Mouse (Mus musculus): Measurements from ENCODE around the gene Gm10320.

Gm10320 gene

DNA sequence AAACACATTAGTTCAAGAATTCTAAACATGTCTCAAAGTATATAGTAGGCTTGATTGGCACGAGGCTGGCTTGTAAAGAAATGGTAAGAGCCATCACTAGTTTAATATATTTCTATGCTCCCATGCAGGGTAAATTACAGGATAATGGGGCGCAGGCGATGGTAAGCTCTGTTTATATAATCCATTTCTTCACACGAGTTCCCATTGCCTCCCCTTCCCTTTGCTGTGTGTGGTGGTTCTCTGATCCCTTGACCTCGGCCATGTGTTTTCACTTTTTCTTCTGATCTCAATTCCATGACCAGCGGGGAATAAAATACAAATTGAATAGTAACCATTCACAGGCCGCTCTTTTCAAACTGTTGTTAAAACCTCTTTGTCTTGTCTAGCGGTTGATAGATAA lies 11.8 kb upstream of the Gm10320 start:
- DNase-seq (ENCODE audit: low spot score in 2 of 2), result no peak

DNA sequence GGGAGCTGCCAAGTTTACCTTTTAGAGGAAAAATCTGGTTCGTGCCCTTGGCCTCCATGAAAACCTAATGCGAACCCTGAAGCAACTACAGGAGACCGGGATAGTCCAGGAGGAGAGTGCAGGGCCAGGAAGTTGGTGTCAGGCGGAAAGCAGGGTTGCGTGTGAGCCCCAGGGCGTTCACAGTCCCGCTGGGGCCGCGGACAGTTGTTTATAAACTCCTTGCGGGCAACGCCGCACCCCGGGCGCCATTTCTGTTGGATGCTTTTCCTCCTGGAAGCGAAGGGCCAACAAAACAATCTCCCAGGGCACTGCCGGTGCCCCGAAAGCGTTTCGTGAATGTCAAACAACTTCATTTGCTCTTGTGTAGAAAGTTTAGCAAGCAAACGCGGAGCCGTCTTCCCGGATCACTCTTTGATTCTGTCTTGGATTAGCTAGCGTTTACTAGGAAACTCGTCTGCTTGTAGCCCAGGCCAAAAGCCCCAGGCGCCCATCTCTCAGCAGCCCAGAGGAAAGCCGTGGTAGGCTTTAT lies 11.1 kb upstream of the Gm10320 start:
- no peak for DNase-seq (ENCODE audit: low spot score in 2 of 2)

DNA sequence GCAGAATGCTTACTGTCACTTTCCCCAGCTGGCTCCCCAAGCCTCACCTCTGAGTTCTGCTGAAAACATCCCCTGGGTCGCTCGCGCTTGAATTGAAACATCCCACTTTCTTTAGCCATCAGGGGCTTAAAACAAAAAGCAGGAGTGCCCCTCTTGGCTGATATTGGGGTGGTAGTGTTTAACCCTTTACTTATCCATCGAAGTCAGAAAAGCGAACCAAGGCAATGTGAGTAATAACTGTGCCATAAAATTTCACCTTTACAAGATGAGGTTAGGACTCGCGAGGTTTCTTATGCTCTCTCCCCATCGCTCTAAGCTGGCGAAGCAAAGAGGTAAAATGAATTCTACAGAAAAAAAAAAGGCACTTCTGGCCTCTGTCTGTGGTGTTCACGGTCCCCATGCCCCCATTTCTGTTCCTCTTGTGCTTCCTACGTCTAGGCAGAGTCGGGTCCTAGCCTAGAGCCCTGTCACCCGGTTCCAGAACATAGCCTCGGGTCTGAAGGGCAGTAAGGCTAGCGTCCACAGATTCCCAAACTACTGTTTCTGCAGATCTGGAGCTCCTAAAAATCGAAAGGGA lies 10.5 kb upstream of the Gm10320 start:
- no peak for DNase-seq (ENCODE audit: low spot score in 2 of 2)

DNA sequence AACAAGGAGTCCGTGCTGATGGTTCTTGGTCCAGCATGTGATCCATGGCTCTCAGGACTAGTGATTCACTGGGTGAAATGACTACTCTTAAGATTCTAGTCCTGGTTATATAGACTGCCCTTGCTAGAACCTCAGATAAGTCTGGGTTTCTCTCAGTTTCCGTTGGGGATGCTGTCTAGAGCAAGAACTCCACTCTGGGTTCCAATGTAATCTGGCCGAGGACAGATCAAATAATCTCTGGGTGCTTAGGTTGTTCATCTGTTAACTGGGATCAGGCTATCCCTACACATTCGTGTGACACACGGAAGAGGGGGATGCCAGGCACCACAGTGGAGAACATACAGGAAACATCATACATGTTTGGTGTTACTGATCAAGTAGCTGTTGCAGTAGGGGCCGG lies 9.5 kb upstream of the Gm10320 start:
- no peak for DNase-seq (ENCODE audit: low spot score in 2 of 2)

DNA sequence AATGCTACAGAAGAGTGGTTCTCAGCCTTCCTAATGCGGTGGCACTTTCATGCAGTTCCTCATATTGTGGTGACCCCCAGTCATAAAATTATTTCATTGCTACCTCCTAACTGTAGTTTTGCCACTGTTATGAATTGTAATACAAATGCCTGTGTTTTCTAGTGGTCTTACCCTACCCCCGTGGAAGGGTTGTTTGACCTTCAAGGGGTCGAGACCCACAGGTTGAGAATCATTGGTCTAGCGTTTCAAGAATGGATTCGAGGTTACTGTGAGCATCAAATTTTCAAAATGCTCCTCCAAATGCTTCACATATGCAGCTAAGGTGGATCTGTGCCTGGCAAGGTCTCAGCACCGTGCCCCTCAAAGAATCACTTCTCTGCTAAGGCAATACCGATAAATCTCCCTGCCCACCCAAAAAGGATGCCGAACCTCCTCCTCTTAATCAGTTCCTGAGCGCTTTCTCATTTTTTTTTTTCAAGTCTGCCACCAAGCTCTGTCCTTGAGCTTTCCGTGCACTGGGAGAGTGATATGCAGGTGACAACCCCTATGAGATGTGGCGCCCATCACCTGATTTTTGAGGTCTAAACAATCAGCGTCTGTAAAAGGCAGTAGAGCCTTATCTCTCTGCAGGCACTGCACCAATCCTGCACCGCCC lies 8.8 kb upstream of the Gm10320 start:
- no peak for DNase-seq (ENCODE audit: low spot score in 2 of 2)

DNA sequence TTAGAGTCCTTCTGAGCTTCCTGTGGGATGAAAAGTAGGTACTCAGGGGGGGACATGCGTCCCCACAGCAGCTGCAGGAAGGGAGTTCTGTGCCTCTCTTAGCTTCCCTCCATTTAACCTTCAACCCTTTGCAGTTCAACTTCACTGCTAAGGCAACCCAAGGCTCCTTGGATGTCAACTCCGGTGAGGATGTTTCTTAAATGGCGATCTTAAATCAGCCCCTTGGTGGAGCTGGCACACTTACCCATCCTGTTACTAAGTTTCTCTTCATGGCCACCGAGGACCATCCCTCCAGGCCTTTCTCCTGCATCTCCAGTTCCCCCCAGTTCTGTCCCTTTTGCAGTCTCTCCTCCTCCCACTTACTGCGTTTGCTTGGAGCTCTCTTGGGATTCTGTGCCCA lies 6.8 kb upstream of the Gm10320 start:
- DNase-seq (ENCODE audit: low spot score in 2 of 2), result no peak

DNA sequence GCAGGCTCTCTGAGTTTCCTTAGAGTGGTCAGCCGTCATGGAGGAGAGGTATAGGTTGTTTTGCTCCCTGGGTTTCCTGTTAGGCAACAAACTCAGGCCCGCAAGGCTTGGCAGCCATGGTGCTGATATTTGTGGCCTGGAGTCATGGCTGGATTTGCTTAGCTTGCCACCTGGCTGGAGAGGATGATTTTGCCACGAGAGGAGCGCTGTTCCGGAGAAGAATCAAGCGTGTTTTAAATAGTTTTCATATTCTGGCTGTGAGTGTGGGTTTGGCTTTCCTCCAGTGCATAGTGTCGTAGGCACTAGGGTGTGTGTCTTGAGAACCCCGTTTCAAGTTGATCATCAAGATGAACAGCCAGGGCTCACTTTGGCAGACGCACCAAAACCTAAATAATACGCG lies 6.3 kb upstream of the Gm10320 start:
- DNase-seq (ENCODE audit: low spot score in 2 of 2), result no peak

DNA sequence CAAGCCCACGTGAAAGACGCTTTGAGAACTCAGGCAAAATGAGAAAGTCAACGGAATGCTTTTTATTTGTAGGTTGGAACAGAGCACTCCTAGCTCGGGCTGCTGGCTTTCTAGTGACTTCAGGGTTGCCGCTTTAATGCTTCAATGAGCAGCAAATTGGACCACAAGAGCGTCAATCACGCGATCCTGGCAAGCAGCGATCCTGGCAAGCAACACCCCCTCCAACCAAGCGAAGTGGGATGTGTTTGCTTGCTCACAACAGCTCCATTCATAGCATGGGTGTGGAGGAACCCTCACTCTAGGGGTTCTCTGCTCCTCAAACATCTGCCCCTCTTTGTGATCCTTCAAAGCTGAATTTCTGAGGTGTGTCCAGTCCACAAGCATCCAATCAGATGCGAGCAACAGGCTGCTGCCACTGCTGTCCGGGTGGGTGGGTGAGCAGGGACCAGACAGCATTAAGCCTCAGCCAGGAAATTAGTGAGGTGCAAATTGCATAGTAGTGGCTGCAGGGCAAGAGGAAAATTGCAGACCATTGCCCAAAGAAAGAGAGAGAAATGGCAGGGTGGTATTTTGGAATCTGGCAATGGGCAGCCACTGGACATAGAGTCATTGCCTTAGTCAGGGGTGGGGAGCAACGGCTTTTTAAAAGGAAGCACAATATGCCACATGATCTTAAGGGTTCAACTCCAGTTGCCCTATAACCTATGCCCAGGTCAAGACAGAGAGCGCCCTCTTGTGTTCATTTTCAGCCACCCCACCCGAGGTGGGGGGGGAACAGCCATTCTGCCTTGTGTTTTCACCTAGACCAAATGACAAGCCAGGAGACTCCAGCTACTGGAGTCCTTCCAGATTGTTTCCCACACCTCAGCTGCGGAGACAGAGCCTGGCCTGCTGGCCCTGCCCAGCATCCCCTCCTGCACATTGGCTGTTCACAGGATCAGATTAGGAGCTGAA lies 5.4 kb upstream of the Gm10320 start:
- peak in 1 of 2 experiments; percentile 59 for DNase-seq (ENCODE audit: low spot score in 2 of 2)

DNA sequence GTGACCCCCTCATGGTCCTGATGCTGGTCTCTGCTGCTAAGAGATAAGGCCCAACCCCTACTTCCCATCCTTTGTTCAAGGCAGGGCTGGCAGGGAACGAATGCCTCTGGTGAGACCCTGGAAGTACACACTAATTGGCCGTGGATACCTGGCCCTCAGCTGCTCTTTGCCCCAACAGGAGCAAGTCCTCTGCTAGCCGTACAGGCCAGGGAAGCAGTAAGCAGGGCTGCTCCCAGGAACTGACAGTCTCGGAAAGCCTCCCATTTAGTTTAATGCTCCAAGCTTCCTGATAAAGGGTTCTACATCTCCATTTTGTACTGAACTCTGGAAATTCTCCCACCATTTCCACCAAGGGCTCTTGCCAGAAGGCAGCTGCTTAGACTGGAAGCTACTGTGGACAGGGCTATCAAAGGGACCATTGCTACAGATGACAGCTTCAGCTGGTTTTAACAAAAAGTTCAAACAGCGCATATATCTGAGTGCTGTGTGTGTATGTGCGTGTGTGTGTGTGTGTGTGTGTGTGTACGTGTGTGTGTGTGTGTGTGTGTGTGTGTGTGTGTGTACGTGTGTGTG lies 2.8 kb upstream of the Gm10320 start:
- DNase-seq (ENCODE audit: low spot score in 2 of 2), result no peak

DNA sequence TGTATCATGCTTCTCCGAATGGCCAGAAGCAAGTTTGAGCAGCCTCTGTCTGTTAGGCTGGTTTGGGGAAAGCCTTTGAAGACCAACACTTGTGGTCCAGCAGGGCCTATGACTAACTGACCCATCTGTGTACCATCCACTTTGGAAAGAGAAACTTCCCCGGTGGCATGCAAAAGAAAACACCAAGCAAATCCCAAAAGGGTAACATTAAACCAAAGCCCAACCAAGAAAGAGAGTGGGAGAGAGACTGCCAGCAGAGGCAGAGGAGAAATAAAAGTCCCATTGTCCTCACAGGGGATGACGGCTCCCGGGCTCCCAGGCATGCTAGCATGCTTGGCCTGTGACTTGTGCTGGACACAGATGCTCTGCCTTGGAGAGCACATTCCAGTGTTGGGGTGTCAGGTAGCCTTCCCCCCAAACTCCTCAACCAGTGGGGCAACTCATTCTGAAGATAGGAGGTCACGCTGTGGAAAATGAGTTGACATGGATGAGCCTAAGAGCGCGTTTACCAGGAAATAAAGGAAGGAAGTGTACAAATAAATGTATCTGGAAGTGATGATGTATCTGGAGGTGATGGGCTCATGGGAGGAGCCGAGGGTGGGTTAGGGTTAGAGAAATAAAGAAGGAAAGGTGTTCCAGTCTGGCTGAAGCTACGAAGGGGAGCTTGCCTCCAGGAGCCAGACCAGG lies 911 bp upstream of the Gm10320 start:
- no peak for DNase-seq (ENCODE audit: low spot score in 2 of 2)

DNA sequence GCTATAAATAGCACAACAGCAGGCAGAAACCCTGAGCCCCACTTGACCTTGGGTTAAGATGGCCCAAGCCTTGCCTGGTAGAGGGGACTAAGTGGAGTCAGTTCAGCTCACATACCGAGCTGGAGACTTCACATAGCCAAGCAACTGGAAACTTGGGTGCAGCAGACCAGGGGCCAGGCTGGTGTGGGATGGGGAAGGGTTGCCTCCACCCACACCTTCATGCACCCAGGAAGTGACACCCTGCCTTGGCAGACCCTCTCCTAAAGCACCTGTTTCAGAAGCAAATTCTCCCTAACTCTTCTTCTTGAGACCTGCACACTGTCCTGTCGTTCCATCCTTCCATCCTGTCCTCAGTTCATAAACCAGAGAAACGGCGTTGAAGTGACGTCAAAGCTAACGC lies 5.1 kb downstream of the Gm10320 start:
- no peak for DNase-seq (ENCODE audit: low spot score in 2 of 2)

DNA sequence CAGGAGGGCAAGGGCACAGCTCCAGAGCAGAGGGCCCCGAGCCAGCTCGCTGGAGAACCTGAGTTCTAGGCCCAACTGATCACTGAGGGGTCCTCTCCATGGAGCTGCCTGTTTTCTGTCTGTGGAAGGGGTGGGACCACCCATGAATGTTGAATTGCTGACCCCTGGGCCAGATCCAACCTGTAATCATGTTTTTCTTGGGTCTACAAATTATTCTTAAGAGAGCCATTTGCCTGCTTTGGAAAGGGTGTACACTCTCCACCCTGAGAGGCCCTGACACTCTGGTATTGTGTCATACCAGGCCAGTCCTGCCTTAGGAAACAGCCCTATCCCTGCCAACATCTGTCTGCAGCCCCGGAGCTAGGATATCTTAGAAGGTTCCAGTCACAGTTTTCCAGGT lies 5.6 kb downstream of the Gm10320 start:
- no peak for DNase-seq (ENCODE audit: low spot score in 2 of 2)

DNA sequence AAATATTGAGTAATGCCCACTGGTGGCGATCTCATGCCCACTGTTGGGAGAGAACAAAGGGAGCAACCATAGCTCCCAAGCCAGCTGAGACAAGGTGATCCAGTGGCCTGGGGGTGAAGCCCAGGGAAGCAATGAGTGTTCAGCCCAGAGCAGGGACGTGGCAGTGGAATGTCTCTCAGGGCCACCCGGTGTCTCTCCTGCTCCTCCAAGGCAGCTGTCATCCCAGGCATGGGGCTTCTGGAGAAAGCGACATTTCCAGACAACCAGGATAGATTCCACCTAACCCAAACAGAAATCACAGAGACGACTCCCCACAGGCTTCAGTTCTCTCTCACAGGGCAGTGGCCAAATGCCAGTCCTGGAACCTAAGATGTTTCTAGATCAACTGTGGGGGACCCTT lies 6.4 kb downstream of the Gm10320 start:
- DNase-seq (ENCODE audit: low spot score in 2 of 2), result no peak

DNA sequence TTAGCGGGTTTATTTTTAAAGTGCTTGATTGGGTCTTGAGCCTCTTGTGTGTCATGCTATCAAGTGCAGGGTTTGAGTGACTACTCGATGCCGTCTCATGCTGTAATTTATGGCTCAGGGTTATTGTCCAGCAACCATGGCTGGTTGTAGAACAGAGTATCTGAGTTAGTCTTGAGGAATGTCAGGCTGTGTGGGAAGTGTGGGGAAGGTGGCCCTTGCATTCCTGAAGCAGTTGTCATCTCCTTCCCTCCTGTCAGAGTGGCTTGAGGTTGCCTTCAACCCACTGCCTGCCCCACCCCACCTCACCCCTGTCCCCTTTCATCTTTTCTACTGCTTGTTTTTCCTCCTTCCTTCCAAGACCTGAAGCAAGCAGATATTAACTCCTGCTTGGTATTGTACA lies 13.8 kb downstream of the Gm10320 start:
- DNase-seq (ENCODE audit: low spot score in 2 of 2), result no peak

DNA sequence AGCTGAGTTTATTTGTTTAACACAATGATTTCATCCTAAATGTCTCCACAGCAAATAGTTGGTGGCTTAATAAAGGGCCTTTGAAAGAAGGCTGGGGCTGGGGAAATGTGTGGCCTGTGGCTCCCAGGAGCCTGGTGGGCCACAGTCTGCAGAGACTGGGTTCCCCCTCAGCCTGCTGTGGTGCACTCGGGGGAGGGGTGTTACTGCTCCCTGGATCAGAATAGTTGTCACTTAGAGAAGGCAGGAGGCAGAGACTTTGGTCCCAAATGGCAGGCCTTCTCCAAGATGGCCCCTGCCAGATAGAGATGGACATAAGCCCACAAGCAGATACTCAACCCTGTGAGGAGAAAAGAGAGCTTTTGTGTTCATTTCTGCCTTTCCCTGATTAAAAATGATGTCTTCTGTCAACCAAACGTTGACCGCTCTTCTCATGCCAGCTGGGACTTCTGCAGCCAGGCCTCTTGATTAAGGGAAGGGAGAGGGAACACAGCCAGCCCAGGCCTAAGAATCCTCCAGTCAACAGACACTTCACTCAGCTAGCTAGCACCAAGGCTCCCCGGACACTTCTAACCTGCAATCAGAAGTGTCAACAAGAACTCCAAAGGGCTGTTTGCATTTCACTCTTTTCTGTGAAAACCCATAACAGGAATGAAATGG lies 14.8 kb downstream of the Gm10320 start:
- DNase-seq (ENCODE audit: low spot score in 2 of 2), result no peak

DNA sequence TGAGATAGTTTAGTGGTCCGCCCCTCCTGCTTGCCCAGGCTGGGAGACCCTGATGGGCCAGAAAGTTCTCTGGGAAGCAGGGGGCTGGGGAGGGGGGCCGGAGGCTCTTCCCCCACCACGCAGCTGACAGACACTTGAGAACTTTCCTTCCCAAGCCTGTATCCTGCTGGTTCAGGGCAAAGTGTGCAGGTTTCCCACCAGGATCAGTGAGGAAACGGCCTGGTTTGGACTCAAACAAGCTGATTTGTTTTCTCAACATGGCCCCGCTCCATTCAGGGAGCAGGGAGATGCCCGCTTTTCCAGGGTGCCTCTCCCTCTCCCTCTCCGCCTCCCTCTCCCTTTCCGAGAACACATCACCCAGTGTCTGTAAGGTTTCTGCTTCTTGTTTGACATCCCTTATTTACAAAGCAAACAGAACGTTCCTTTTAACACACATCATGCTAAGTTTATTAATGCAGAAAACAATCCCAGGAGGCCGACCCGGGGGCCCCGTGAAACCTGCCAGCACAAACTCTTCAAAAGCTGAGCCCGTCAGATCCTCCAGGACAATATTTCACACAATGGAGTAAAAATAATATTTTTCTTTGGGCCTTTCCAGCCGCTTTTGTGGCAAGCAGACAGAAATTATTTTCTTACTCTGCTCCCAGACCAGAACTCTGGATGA lies 15.5 kb downstream of the Gm10320 start:
- DNase-seq (ENCODE audit: low spot score in 2 of 2), result no peak

DNA sequence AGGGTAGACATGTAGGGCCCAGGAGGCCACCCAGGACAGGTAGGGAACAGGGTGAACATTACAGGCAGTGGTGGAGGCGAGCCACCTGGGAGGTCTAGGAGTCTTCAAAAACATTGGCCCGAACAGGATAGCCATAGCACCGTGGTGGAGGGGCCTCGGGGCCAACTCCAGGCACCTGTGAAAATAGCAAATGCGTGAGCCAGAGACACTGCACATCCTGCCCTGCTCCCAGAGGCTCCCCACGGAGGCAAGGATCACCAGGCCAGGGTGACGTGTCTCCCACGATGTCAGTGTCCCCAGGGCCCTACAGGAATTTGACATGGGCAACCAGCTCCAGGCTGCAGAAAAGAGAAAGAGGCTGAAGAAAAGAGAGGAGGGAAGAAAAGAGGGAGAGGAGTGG lies 16.1 kb downstream of the Gm10320 start:
- DNase-seq (ENCODE audit: low spot score in 2 of 2), result no peak

DNA sequence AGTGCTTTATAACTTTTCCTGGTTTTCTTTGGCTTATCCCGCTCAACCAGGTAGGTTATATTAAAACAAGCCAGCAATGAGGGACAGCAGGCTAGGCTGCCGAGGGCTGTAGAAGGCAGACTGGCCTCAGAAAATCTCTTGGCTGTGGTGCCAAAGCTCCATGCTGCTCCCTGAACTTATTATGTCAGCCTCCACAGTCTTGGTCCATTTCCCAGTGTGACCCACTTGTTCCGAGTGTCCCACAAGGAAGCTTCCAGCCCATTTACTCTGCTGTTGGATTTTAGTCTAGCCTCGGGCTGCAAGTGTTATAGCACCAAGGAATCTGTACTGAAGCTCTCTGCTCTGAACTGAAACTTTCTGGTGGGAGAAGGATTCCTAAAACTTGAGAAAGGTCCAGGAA lies 18.8 kb downstream of the Gm10320 start:
- no peak for DNase-seq (ENCODE audit: low spot score in 2 of 2)

DNA sequence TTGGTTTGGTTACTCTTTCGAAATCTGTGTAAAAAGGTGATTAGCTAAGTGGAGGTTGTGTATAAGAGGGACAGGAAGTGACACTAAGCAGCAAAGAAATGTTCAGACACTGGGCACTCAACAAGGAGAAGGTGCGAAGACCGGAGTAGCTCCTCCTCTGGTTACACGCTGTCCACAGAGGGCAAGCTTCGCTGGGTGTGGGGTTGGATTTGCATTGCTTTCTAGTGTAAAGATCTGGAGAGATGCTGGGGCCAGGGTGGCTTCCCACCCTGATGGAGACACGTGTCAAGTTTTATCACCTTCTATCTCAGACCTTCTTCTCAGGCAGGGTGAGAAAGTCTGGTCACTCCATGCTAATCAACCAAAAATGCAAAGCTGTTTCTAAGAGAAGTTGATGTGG lies 20.0 kb downstream of the Gm10320 start:
- no peak for DNase-seq (ENCODE audit: low spot score in 2 of 2)

DNA sequence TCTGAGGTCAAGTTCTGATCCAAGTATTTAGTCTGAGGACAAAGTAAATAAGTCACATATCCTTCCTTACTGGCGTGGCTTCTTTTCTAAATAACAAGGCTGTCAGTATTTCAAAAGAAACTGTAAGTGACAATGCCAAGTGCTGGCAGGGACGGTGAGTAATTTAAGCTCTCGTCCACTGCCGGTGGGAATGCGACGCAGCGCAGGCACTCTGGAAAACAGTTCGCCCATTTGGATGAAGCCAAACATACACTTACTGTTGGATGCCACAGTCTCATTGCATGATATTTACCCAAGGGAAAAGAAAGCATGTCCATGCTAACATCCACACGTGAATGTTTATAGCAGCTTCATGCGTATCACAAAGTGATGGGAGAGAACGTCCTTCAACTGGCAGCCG lies 21.5 kb downstream of the Gm10320 start:
- DNase-seq (ENCODE audit: low spot score in 2 of 2), result no peak

DNA sequence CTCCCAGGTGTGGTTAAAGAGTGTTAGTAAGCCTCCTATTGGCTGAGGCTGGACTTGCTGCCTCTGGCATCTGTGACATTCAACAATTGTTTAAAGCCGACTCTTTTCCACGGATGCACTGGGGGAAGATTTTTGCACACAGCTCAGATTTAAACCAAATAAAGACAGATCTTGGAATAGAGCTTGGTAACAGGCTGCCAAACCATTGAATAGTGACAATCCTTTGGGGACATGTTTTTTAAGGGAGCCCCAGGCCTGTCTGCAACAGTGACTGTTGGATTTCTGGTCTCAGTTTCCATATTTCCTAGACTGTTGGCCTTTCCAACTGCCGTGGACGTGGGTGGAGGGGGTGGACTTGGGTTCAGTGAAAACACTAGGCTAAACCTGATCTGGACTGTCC lies 21.9 kb downstream of the Gm10320 start:
- no peak for DNase-seq (ENCODE audit: low spot score in 2 of 2)
